Mouse (Mus musculus): ENCODE results near the gene Tcf7l2.

GRCm38 (mm10) chr19:55700569-55701282, 40.9 kb upstream of the Tcf7l2 start:
- TF ChIP-seq POLR2A (IDR thresholded peaks at IDR 0.05; ENCODE audit: borderline replicate concordance, low read depth, low read length): no peak
- TF ChIP-seq CTCF (IDR thresholded peaks at IDR 0.05; ENCODE audit: low read depth, low read length): no peak
